In the genomic region with DNA sequence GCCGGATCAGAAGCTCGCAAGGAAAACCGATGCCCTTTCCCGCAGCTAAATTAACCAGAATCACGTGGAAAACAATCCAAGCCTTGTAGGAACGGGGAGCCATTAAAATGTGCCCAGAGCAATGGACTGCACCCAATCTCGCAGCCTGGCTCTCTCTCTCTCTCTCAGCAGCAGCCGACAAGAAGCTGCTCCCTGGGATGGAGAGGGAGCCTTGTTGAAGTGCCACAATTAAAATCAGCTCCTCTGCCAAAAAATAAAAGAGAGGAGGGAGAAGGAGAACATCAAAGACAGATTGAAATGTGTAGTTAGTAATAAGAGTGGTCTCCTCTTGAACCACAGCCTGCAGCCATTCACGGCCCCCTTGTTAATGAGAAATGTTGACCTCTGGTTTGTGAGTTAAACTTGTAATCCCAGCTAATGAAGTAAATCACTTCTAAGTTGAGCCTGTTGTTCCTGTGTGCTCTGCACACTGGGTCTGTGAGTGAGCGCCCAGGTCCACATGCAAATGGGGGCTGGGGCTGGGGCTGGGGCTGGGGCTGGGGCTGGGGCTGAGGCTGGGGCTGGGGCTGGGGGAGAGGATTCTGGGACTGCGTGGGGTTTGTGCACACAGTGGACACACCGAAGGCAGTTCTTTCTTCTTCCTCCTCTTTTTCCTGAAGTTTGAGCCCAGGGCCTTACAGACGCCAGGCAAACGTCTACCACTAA, we compare ENCODE assay signal across 11 mouse cellular contexts. TPM values are rescaled to one million over a fixed set of nuclear protein-coding genes. Genes with fewer than 3 reads are reported as not detected.
DNase-seq lines count a peak whose midpoint lies in the region; ATAC-seq and TF ChIP-seq lines count a peak whose summit lies in the region.
"Had no signal": no experiment of that assay in that cellular context is flagged by ENCODE, and none has a peak within 500 bp of the region (broad histone marks: within the 10 kb centered on the region; RNA-seq: fewer than 3 reads in every experiment).

No protein-coding gene starts in this region.

- no peak for ATAC-seq in hindbrain, embryonic 11.5 days (ENCODE audit: low FRiP score)
- no peak for ATAC-seq in hindbrain, embryonic 12.5 days (ENCODE audit: low FRiP score)
- peak; percentile 61; the same call in 1 of the 2 replicates for ATAC-seq in limb, embryonic 11.5 days (ENCODE audit: insufficient number of reproducible peaks, low FRiP score, low TSS enrichment, low read depth)
- ATAC-seq in stomach, postnatal 0 days (ENCODE audit: low FRiP score, low TSS enrichment), result no peak
- no peak for ATAC-seq in inflammation-experienced regulatory T-cells, adult 6 months

- H3K9me3 ChIP-seq in hindbrain, embryonic 10.5 days, result no peaks in the 10 kb centered on the region
- no peaks in the 10 kb centered on the region for H3K9me3 ChIP-seq in hindbrain, embryonic 11.5 days (ENCODE audit: control insufficient read depth, low read length)
- H3K9me3 ChIP-seq in embryonic facial prominence, embryonic 10.5 days, result no peaks in the 10 kb centered on the region
- H3K9me3 ChIP-seq in hindbrain, embryonic 12.5 days (replicated peaks), result no peaks in the 10 kb centered on the region; the same call in 1 of the 2 replicates
- no peaks in the 10 kb centered on the region for H3K9me3 ChIP-seq in limb, embryonic 11.5 days (ENCODE audit: control insufficient read depth, low read length)
- H3K9me3 ChIP-seq in stomach, postnatal 0 days (ENCODE audit: control insufficient read depth, low read length), result no peaks in the 10 kb centered on the region

- no peak for TF ChIP-seq CTCF in stomach, postnatal 0 days (IDR thresholded peaks at IDR 0.05; ENCODE audit: low read depth)

- TF ChIP-seq EP300 in stomach, postnatal 0 days (optimal IDR thresholded peaks at IDR 0.05), result no peak

- H3K4me1 ChIP-seq in hindbrain, embryonic 10.5 days (replicated peaks), result peaks cover 44% of the 10 kb centered on the region
- no peaks in the 10 kb centered on the region for H3K4me1 ChIP-seq in hindbrain, embryonic 11.5 days (replicated peaks; ENCODE audit: control insufficient read depth, insufficient read depth, low read length)
- peaks cover 54% of the 10 kb centered on the region for H3K4me1 ChIP-seq in embryonic facial prominence, embryonic 10.5 days
- peaks cover 21% of the 10 kb centered on the region for H3K4me1 ChIP-seq in hindbrain, embryonic 12.5 days
- H3K4me1 ChIP-seq in limb, embryonic 11.5 days (ENCODE audit: control insufficient read depth, insufficient read depth, low read length), result peaks cover 20% of the 10 kb centered on the region
- H3K4me1 ChIP-seq in stomach, postnatal 0 days (replicated peaks; ENCODE audit: control insufficient read depth, insufficient read depth), result no peaks in the 10 kb centered on the region

- no peaks in the 10 kb centered on the region for H3K36me3 ChIP-seq in hindbrain, embryonic 10.5 days
- H3K36me3 ChIP-seq in hindbrain, embryonic 11.5 days (ENCODE audit: control insufficient read depth, insufficient read depth, low read length), result no peaks in the 10 kb centered on the region
- H3K36me3 ChIP-seq in embryonic facial prominence, embryonic 10.5 days (replicated peaks), result no peaks in the 10 kb centered on the region
- no peaks in the 10 kb centered on the region for H3K36me3 ChIP-seq in hindbrain, embryonic 12.5 days
- no peaks in the 10 kb centered on the region for H3K36me3 ChIP-seq in limb, embryonic 11.5 days (ENCODE audit: control insufficient read depth, insufficient read depth, low read length)
- no peaks in the 10 kb centered on the region for H3K36me3 ChIP-seq in stomach, postnatal 0 days (ENCODE audit: control insufficient read depth, insufficient read depth, low read length)

- no peak for DNase-seq in hindbrain, embryonic 10.5 days (ENCODE audit: low spot score)
- DNase-seq in hindbrain, embryonic 11.5 days (ENCODE audit: low spot score), result no peak
- DNase-seq in embryonic facial prominence, embryonic 10.5 days (ENCODE audit: low spot score), result peak; percentile 44
- peak; percentile 59 for DNase-seq in limb, embryonic 11.5 days (ENCODE audit: low spot score)
- no peak for DNase-seq in stomach, postnatal 0 days (ENCODE audit: low spot score)
- no peak for DNase-seq in gastrocnemius, postnatal 25 days
- DNase-seq: adrenal gland, postnatal 10 days; cerebellum, adult 18-20 months; lung, adult 18-20 months had no signal

- no peak overlapping the region for H3K9ac ChIP-seq in hindbrain, embryonic 11.5 days (ENCODE audit: low read depth, low read length)
- H3K9ac ChIP-seq in hindbrain, embryonic 12.5 days, result no peak overlapping the region
- no peak overlapping the region for H3K9ac ChIP-seq in limb, embryonic 11.5 days (ENCODE audit: low read length)
- no peak overlapping the region for H3K9ac ChIP-seq in stomach, postnatal 0 days (ENCODE audit: low read length)

- no peaks in the 10 kb centered on the region for H3K27me3 ChIP-seq in hindbrain, embryonic 10.5 days (ENCODE audit: insufficient read depth, poor library complexity, severe bottlenecking)
- H3K27me3 ChIP-seq in hindbrain, embryonic 11.5 days (ENCODE audit: control insufficient read depth, insufficient read depth, low read length), result no peaks in the 10 kb centered on the region
- H3K27me3 ChIP-seq in embryonic facial prominence, embryonic 10.5 days (replicated peaks; ENCODE audit: low read depth, poor library complexity, severe bottlenecking), result no peaks in the 10 kb centered on the region
- H3K27me3 ChIP-seq in hindbrain, embryonic 12.5 days, result no peaks in the 10 kb centered on the region
- no peaks in the 10 kb centered on the region for H3K27me3 ChIP-seq in limb, embryonic 11.5 days (ENCODE audit: control insufficient read depth, insufficient read depth, low read length)
- no peaks in the 10 kb centered on the region for H3K27me3 ChIP-seq in stomach, postnatal 0 days (ENCODE audit: control insufficient read depth, insufficient read depth, low read length)

- H3K27ac ChIP-seq in hindbrain, embryonic 10.5 days, result peak overlapping the region; percentile 59
- H3K27ac ChIP-seq in hindbrain, embryonic 11.5 days (ENCODE audit: low read depth, low read length), result no peak overlapping the region
- H3K27ac ChIP-seq in embryonic facial prominence, embryonic 10.5 days (replicated peaks), result peak overlapping the region; percentile 83
- H3K27ac ChIP-seq in hindbrain, embryonic 12.5 days, result peak overlapping the region; percentile 60
- H3K27ac ChIP-seq in limb, embryonic 11.5 days (replicated peaks; ENCODE audit: low read depth, low read length), result peak overlapping the region; percentile 92
- no peak overlapping the region for H3K27ac ChIP-seq in stomach, postnatal 0 days (replicated peaks)

- no peak overlapping the region for H3K4me2 ChIP-seq in hindbrain, embryonic 11.5 days (replicated peaks; ENCODE audit: low read depth, low read length)
- H3K4me2 ChIP-seq in hindbrain, embryonic 12.5 days (replicated peaks), result no peak overlapping the region
- H3K4me2 ChIP-seq in limb, embryonic 11.5 days (ENCODE audit: low read depth, severe bottlenecking), result no peak overlapping the region; the same call in 1 of the 2 replicates
- no peak overlapping the region for H3K4me2 ChIP-seq in stomach, postnatal 0 days (replicated peaks; ENCODE audit: low read depth)

- WGBS in hindbrain, embryonic 10.5 days, result 60% methylated on average over 14 of the region's 14 CpGs
- WGBS in hindbrain, embryonic 11.5 days, result 63% methylated on average over 14 of the region's 14 CpGs
- WGBS in embryonic facial prominence, embryonic 10.5 days, result 26% methylated on average over 14 of the region's 14 CpGs
- WGBS in hindbrain, embryonic 12.5 days, result 52% methylated on average over 14 of the region's 14 CpGs
- 13% methylated on average over 14 of the region's 14 CpGs for WGBS in limb, embryonic 11.5 days
- WGBS in stomach, postnatal 0 days, result 61% methylated on average over 14 of the region's 14 CpGs

- H3K4me3 ChIP-seq in hindbrain, embryonic 10.5 days, result no peak overlapping the region
- H3K4me3 ChIP-seq in hindbrain, embryonic 11.5 days (ENCODE audit: low read depth, low read length), result no peak overlapping the region
- no peak overlapping the region for H3K4me3 ChIP-seq in embryonic facial prominence, embryonic 10.5 days
- no peak overlapping the region for H3K4me3 ChIP-seq in hindbrain, embryonic 12.5 days
- H3K4me3 ChIP-seq in limb, embryonic 11.5 days (ENCODE audit: low read depth, low read length), result no peak overlapping the region
- H3K4me3 ChIP-seq in stomach, postnatal 0 days (ENCODE audit: low read depth, low read length), result no peak overlapping the region

RNA-seq across cellular contexts. Expression of gene Kctd15, which starts 59.8 kb away (rescaled TPM):
- 43.3 and 45.0 TPM in 2 replicates for polyA plus RNA-seq in hindbrain, embryonic 10.5 days (2016; fragmentation: Nextera tagmentation; extraction: Ambion mirVana)
- 12.2 and 17.0 TPM in 2 replicates for polyA plus RNA-seq in hindbrain, embryonic 11.5 days (2014; fragmentation: Nextera tagmentation; extraction: Ambion mirVana)
- 61.1 and 63.8 TPM in 2 replicates for polyA plus RNA-seq in embryonic facial prominence, embryonic 10.5 days (2016; fragmentation: Nextera tagmentation; extraction: Ambion mirVana)
- 36.9 and 42.1 TPM in 2 replicates for polyA plus RNA-seq in hindbrain, embryonic 12.5 days (2016; fragmentation: Nextera tagmentation; extraction: Ambion mirVana)
- 23.4 and 28.2 TPM in 2 replicates for polyA plus RNA-seq in limb, embryonic 11.5 days (2014; fragmentation: Nextera tagmentation; extraction: Ambion mirVana)
- 17.5 and 17.9 TPM in 2 replicates for polyA plus RNA-seq in stomach, postnatal 0 days (2015; fragmentation: Nextera tagmentation; extraction: Ambion mirVana)
- polyA plus RNA-seq in inflammation-experienced regulatory T-cells, adult 6 months (2017; shearing (Covaris generic)), result not detected
- total RNA-seq in gastrocnemius, postnatal 25 days (2021), result 10 to 100 TPM; 32.5 to 36.8 TPM

Comparison
In these comparisons a context has a peak if more than half of its experiments do, and no peak if none do; other contexts are left out.
1. H3K27ac ChIP-seq: peak in hindbrain, embryonic 10.5 days (single experiment), embryonic facial prominence, embryonic 10.5 days (single experiment), hindbrain, embryonic 12.5 days (single experiment) and limb, embryonic 11.5 days (single experiment); none in hindbrain, embryonic 11.5 days (single experiment) and stomach, postnatal 0 days (single experiment).
2. DNase-seq: peak in embryonic facial prominence, embryonic 10.5 days (single experiment) and limb, embryonic 11.5 days (single experiment); none in hindbrain, embryonic 10.5 days (single experiment), hindbrain, embryonic 11.5 days (single experiment), stomach, postnatal 0 days (single experiment) and gastrocnemius, postnatal 25 days (single experiment).
3. RNA of gene Kctd15, which starts 59.8 kb away (polyA plus RNA-seq): 61.1 to 63.8 TPM in embryonic facial prominence, embryonic 10.5 days, 43.3 to 45.0 TPM in hindbrain, embryonic 10.5 days, 36.9 to 42.1 TPM in hindbrain, embryonic 12.5 days, 23.4 to 28.2 TPM in limb, embryonic 11.5 days, 17.5 to 17.9 TPM in stomach, postnatal 0 days and 12.2 to 17.0 TPM in hindbrain, embryonic 11.5 days; not detected in inflammation-experienced regulatory T-cells, adult 6 months; every median in the first group is over 10 times any median in the second.